Mouse (Mus musculus): ENCODE data around the gene Hspg2. TPM values are rescaled to one million over a fixed set of nuclear protein-coding genes. Genes with fewer than 3 reads are reported as not detected.
"Not testable (repeated sequence)": the region's sequence is repeated elsewhere in the genome, so short reads cannot be mapped to it uniquely, and the experiment has no call there.

Hspg2 gene
- total RNA-seq (2012; rRNA removed) (3.1 and 5.5 TPM in 2 replicates), total RNA-seq (2014; rRNA removed) (0.82 and 1.3 TPM in 2 replicates), polyA plus RNA-seq (2012; ENCODE audit: insufficient read length, low read depth) (10.7 and 14.0 TPM in 2 replicates)

- H3K36me3 ChIP-seq (replicated peaks in 1 of 2; ENCODE audit: control insufficient read depth in 1 of 2, insufficient read depth in 1 of 2, low read length in 1 of 2): peaks cover 0 to 4% of the 10 kb centered on the region in 2 experiments
- H3K79me2 ChIP-seq (replicated peaks; ENCODE audit: control insufficient read depth, extremely low read depth, insufficient read depth, poor library complexity, severe bottlenecking): no peaks in the 10 kb centered on the region
- H3K27me3 ChIP-seq (replicated peaks): peaks cover 22% of the 10 kb centered on the region
- dilution Hi-C loops (cut with MboI; ENCODE audit: extremely low pct_ligation_motif_present, extremely low pct_unique_long_range_greater_than_20kb, low sequenced_read_pairs): no loop called here
- H3K9ac ChIP-seq (ENCODE audit: insufficient read depth, low read depth): peak within 1 kb of the TSS; percentile 51; the same call in 1 of the 2 replicates
- TF ChIP-seq IRF4 (IDR thresholded peaks at IDR 0.05; ENCODE audit: low read depth, low read length) (no peak), RAD21 (IDR thresholded peaks at IDR 0.05; ENCODE audit: low read depth, low read length) (no peak), CHD1 (IDR thresholded peaks at IDR 0.05; ENCODE audit: low read depth, low read length) (no peak), BHLHE40 (IDR thresholded peaks at IDR 0.05; ENCODE audit: low read depth, low read length) (0 out of 2 replicates have a peak, but pooled peaks have one; percentile 13), HCFC1 (IDR thresholded peaks at IDR 0.05; ENCODE audit: low read depth, low read length) (no peak), MXI1 (IDR thresholded peaks at IDR 0.05; ENCODE audit: low read depth, low read length) (0 out of 2 replicates have a peak, but pooled peaks have one; percentile 58), POLR2AphosphoS2 (IDR thresholded peaks at IDR 0.05; ENCODE audit: low read depth, low read length) (no peak), JUND (conservative IDR thresholded peaks at IDR 0.05; ENCODE audit: low read depth, low read length) (no peak), USF1 (IDR thresholded peaks at IDR 0.05; ENCODE audit: low read depth, low read length) (peak; percentile 8; the same call in 1 of the 2 replicates), POLR2A (IDR thresholded peaks at IDR 0.05; ENCODE audit: low read depth, low read length) (peak; percentile 65; the same call in 1 of the 2 replicates), ZC3H11A (IDR thresholded peaks at IDR 0.05; ENCODE audit: low read depth, low read length) (no peak), SIN3A (IDR thresholded peaks at IDR 0.05; ENCODE audit: low read length) (no peak), NELFE (IDR thresholded peaks at IDR 0.05; ENCODE audit: low read depth, low read length) (0 out of 2 replicates have a peak, but pooled peaks have one; percentile 23), MAX (IDR thresholded peaks at IDR 0.05; ENCODE audit: low read length) (peak; percentile 91), PAX5 (IDR thresholded peaks at IDR 0.05; ENCODE audit: low read length) (no peak), NRF1 (IDR thresholded peaks at IDR 0.05; ENCODE audit: low read depth, low read length) (no peak), MEF2A (IDR thresholded peaks at IDR 0.05; ENCODE audit: borderline replicate concordance, low read depth, low read length) (no peak)
- no peaks in the 10 kb centered on the region for H3K9me3 ChIP-seq (replicated peaks; ENCODE audit: low read length)
- no peak within 1 kb of the TSS for H3K27ac ChIP-seq (ENCODE audit: insufficient read depth, low read depth)
- in situ Hi-C loops (cut with MboI; ENCODE audit: low pct_ligation_motif_present, low pct_unique_long_range_greater_than_20kb, low sequenced_read_pairs): loop anchor here (5.0 kb wide), 1 partner anchor 34 kb away; no protein-coding TSS in a partner anchor
- peak; percentile 94 for DNase-seq (ENCODE audit: extremely low read depth)
- peak within 1 kb of the TSS; percentile 59 for H3K4me2 ChIP-seq (ENCODE audit: insufficient read depth, low read depth, poor library complexity, severe bottlenecking)
- H3K4me1 ChIP-seq (ENCODE audit: control insufficient read depth in 1 of 2, insufficient read depth in 2 of 2): peaks cover 11 to 31% of the 10 kb centered on the region in 2 experiments
- H3K4me3 ChIP-seq (replicated peaks in 1 of 3; ENCODE audit: low read depth in 2 of 3, low read length in 2 of 3, poor library complexity in 1 of 3): peak within 1 kb of the TSS; percentile 50 to 84 (median 72)
Measured at GRCm38 (mm10) chr4:137468260-137469080, at the start of gene Hspg2. TSS of gene Hspg2 (plus strand) at chr4:137468769.

- no peak for DNase-seq (ENCODE audit: extremely low read depth)
- H3K4me2 ChIP-seq (ENCODE audit: insufficient read depth, low read depth, poor library complexity, severe bottlenecking): no peak within 1 kb of the TSS
- in situ Hi-C loops (cut with MboI; ENCODE audit: low pct_ligation_motif_present, low pct_unique_long_range_greater_than_20kb, low sequenced_read_pairs) (loop anchor here (25.0 kb wide), 1 partner anchor 343 kb away; no protein-coding TSS in a partner anchor), dilution Hi-C loops (cut with MboI; ENCODE audit: extremely low pct_ligation_motif_present, extremely low pct_unique_long_range_greater_than_20kb, low sequenced_read_pairs) (no loop called here)
- no peaks in the 10 kb centered on the region for H3K4me1 ChIP-seq (ENCODE audit: control insufficient read depth in 1 of 2, insufficient read depth in 2 of 2)
- H3K36me3 ChIP-seq (replicated peaks in 1 of 2; ENCODE audit: control insufficient read depth in 1 of 2, insufficient read depth in 1 of 2, low read length in 1 of 2): no peaks in the 10 kb centered on the region
- no peak within 1 kb of the TSS for H3K4me3 ChIP-seq (replicated peaks in 1 of 3; ENCODE audit: low read depth in 2 of 3, low read length in 2 of 3, poor library complexity in 1 of 3)
- TF ChIP-seq MAZ (IDR thresholded peaks at IDR 0.05; ENCODE audit: low read depth, low read length): no peak
- no peak for TF ChIP-seq MXI1 (IDR thresholded peaks at IDR 0.05; ENCODE audit: low read depth, low read length)
- no peak for TF ChIP-seq RCOR1 (conservative IDR thresholded peaks at IDR 0.05; ENCODE audit: low read depth, low read length)
- no peak for TF ChIP-seq EP300 (IDR thresholded peaks at IDR 0.05; ENCODE audit: low read length)
- TF ChIP-seq JUN (IDR thresholded peaks at IDR 0.05; ENCODE audit: insufficient read depth, low read depth, low read length): no peak
- no peak for TF ChIP-seq POLR2A (IDR thresholded peaks at IDR 0.05; ENCODE audit: low read depth, low read length)
- H3K9me3 ChIP-seq (replicated peaks; ENCODE audit: low read length): no peaks in the 10 kb centered on the region
- H3K79me2 ChIP-seq (replicated peaks; ENCODE audit: control insufficient read depth, extremely low read depth, insufficient read depth, poor library complexity, severe bottlenecking): no peaks in the 10 kb centered on the region
- H3K27me3 ChIP-seq (replicated peaks): peaks cover 5% of the 10 kb centered on the region
- H3K9ac ChIP-seq (ENCODE audit: insufficient read depth, low read depth): no peak within 1 kb of the TSS
- no peak within 1 kb of the TSS for H3K27ac ChIP-seq (ENCODE audit: insufficient read depth, low read depth)
Measured at GRCm38 (mm10) chr4:137430502-137430901, 38.1 kb upstream of the Hspg2 start, which contains the start of gene Cela3b. TSS of gene Cela3b (minus strand) at chr4:137430540.

GRCm38 (mm10) chr4:137432700-137433550 is 35.6 kb upstream of the Hspg2 start:
- dilution Hi-C loops (cut with MboI; ENCODE audit: extremely low pct_ligation_motif_present, extremely low pct_unique_long_range_greater_than_20kb, low sequenced_read_pairs); H3K27ac ChIP-seq (ENCODE audit: insufficient read depth, low read depth); H3K4me3 ChIP-seq (replicated peaks in 1 of 3; ENCODE audit: low read depth in 2 of 3, low read length in 2 of 3, poor library complexity in 1 of 3); H3K4me1 ChIP-seq (ENCODE audit: control insufficient read depth in 1 of 2, insufficient read depth in 2 of 2); H3K36me3 ChIP-seq (replicated peaks in 1 of 2; ENCODE audit: control insufficient read depth in 1 of 2, insufficient read depth in 1 of 2, low read length in 1 of 2); H3K9me3 ChIP-seq (replicated peaks; ENCODE audit: low read length); H3K9ac ChIP-seq (ENCODE audit: insufficient read depth, low read depth); H3K79me2 ChIP-seq (replicated peaks; ENCODE audit: control insufficient read depth, extremely low read depth, insufficient read depth, poor library complexity, severe bottlenecking); H3K4me2 ChIP-seq (ENCODE audit: insufficient read depth, low read depth, poor library complexity, severe bottlenecking); H3K27me3 ChIP-seq (replicated peaks); DNase-seq (ENCODE audit: extremely low read depth): not testable (repeated sequence)
- in situ Hi-C loops (cut with MboI; ENCODE audit: low pct_ligation_motif_present, low pct_unique_long_range_greater_than_20kb, low sequenced_read_pairs): loop anchor here (25.0 kb wide), 1 partner anchor 346 kb away; no protein-coding TSS in a partner anchor

Data from CH12.LX (cell line).